Mouse (Mus musculus) ES-Bruce4 (cell line): Measurements from ENCODE around the gene Fam171a2.

Experiments used
- CTCF ChIP-seq: IDR thresholded peaks from one replicate; pipeline ENCODE4 v1.8.1; 2011; ENCODE audit warnings: low read depth, low read length
- POLR2A ChIP-seq: IDR thresholded peaks from one replicate; pipeline ENCODE4 v1.8.1; 2011; ENCODE audit warnings: low read length; ENCODE audit not compliant: insufficient read depth

DNA sequence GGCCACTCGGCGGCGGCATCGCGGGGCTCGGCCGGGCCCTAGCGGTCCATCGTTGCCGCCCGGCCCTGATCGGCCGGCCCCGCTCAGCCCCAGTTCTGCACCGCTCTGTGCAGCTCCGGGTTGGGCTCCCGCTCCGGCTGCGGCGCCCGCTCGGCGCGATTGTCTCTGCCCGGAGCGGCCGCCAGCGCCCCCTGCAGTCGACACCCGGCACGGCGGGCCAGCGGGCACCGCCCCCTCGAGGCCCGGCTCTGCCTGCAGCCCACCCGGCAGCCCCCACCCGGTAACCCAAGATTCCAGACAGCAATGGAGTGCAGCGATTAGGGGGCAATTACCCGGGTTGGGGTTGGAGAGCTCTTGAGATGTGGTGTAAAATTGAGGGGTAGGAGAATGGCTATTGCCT is at the start of gene Fam171a2:
- TF ChIP-seq POLR2A (no peak), CTCF (peak; percentile 60)
